Mouse (Mus musculus) cortical plate, adult 2 months (tissue): ENCODE measurements around the gene Adamtsl1. TPM values are rescaled to one million over a fixed set of nuclear protein-coding genes. Genes with fewer than 3 reads are reported as not detected.

Experiments
- H3K27ac ChIP-seq: fragments of 200-500 bp; 2 replicates; pipeline ENCODE4 v1.5.1; 2012; ENCODE audit warnings: low read length, control low read depth, inconsistent platforms; ENCODE audit not compliant: insufficient read depth
- H3K4me1 ChIP-seq: fragments of 200-500 bp; 2 replicates; pipeline ENCODE4 v1.6.1; 2011; ENCODE audit warnings: low read length; ENCODE audit not compliant: control insufficient read depth, insufficient read depth
- H3K4me3 ChIP-seq: fragments of 200-500 bp; 2 replicates; pipeline ENCODE4 v1.5.1; 2011; ENCODE audit warnings: mild to moderate bottlenecking, low read length, control low read depth; ENCODE audit not compliant: insufficient read depth
- CTCF ChIP-seq: fragments of 200-500 bp; IDR thresholded peaks from 2 replicates; pipeline ENCODE4 v1.5.1; 2011; ENCODE audit warnings: mild to moderate bottlenecking, control low read depth, low read length; ENCODE audit not compliant: insufficient read depth; ENCODE audit errors: extremely low read depth
- POLR2A ChIP-seq: fragments of 200-500 bp; IDR thresholded peaks from 2 replicates; pipeline ENCODE4 v1.6.1; 2011; ENCODE audit warnings: mild to moderate bottlenecking, low read length, control low read depth; ENCODE audit not compliant: insufficient read depth; ENCODE audit errors: extremely low read depth
- polyA plus RNA-seq: library from polyadenylated mRNA; depleted of rRNA; stranded (reverse); fragments of >200 nt; gene quantifications from 2 replicates; pipeline ENCODE4 v1.2.3, GENCODE M21; 2012

Gene Adamtsl1
- polyA plus RNA-seq, 1 experiment = 2.6 TPM

GRCm38 (mm10) chr4:85539677-85540076 lies 25.7 kb downstream of the Adamtsl1 start:
- Histone ChIP-seq H3K4me3 (no peak overlapping the region), H3K4me1 (no peaks in the 10 kb centered on the region), H3K27ac (no peak overlapping the region)
- TF ChIP-seq POLR2A = no peak
- TF ChIP-seq CTCF = no peak

- Histone ChIP-seq H3K4me1 (no peaks in the 10 kb centered on the region), H3K27ac (no peak overlapping the region), H3K4me3 (no peak overlapping the region)
- TF ChIP-seq CTCF (no peak), POLR2A (no peak)
Observed at GRCm38 (mm10) chr4:85543221-85543620, 29.2 kb downstream of the Adamtsl1 start.

- H3K4me3 ChIP-seq = no peak overlapping the region
- H3K27ac ChIP-seq = no peak overlapping the region
- TF ChIP-seq CTCF (no peak), POLR2A (no peak)
- H3K4me1 ChIP-seq = no peaks in the 10 kb centered on the region
Observed at GRCm38 (mm10) chr4:85554696-85555095, 40.7 kb downstream of the Adamtsl1 start.

- Histone ChIP-seq H3K27ac (no peak overlapping the region), H3K4me3 (no peak overlapping the region), H3K4me1 (no peaks in the 10 kb centered on the region)
- TF ChIP-seq POLR2A (no peak), CTCF (no peak)
Observed at GRCm38 (mm10) chr4:85559753-85560152, 45.8 kb downstream of the Adamtsl1 start.

- Histone ChIP-seq H3K4me3 (no peak overlapping the region), H3K4me1 (no peaks in the 10 kb centered on the region), H3K27ac (no peak overlapping the region)
- no peak for TF ChIP-seq POLR2A
- no peak for TF ChIP-seq CTCF
Observed at GRCm38 (mm10) chr4:85585426-85585825, 71.5 kb downstream of the Adamtsl1 start.

- Histone ChIP-seq H3K27ac (no peak overlapping the region), H3K4me3 (no peak overlapping the region), H3K4me1 (no peaks in the 10 kb centered on the region)
- TF ChIP-seq POLR2A (no peak), CTCF (no peak)
Observed at GRCm38 (mm10) chr4:85588928-85589327, 75.0 kb downstream of the Adamtsl1 start.

- Histone ChIP-seq H3K4me1 (no peaks in the 10 kb centered on the region), H3K27ac (no peak overlapping the region), H3K4me3 (no peak overlapping the region)
- TF ChIP-seq POLR2A (no peak), CTCF (no peak)
Observed at GRCm38 (mm10) chr4:85591037-85591436, 77.1 kb downstream of the Adamtsl1 start.

- TF ChIP-seq CTCF (no peak), POLR2A (no peak)
- Histone ChIP-seq H3K4me3 (no peak overlapping the region), H3K27ac (no peak overlapping the region), H3K4me1 (no peaks in the 10 kb centered on the region)
Observed at GRCm38 (mm10) chr4:85594159-85594558, 80.2 kb downstream of the Adamtsl1 start.

- Histone ChIP-seq H3K4me1 (no peaks in the 10 kb centered on the region), H3K4me3 (no peak overlapping the region), H3K27ac (no peak overlapping the region)
- TF ChIP-seq POLR2A (no peak), CTCF (no peak)
Observed at GRCm38 (mm10) chr4:85613331-85613730, 99.4 kb downstream of the Adamtsl1 start.

GRCm38 (mm10) chr4:85618746-85619145 lies 104.8 kb downstream of the Adamtsl1 start:
- no peak overlapping the region for H3K4me3 ChIP-seq
- TF ChIP-seq POLR2A (no peak), CTCF (no peak)
- no peak overlapping the region for H3K27ac ChIP-seq
- H3K4me1 ChIP-seq = no peaks in the 10 kb centered on the region
